Mouse (Mus musculus): ENCODE measurements at regions not wholly inside any gene's neighbourhood (a gene's known extent, or its start where the extent isn't known, plus 50 kb on each side); places are given as distances from the start of the nearest gene placed in this dataset.

- H3K27me3 ChIP-seq, result no peaks in the 10 kb centered on the region
- ATAC-seq (ENCODE audit: insufficient number of reproducible peaks, insufficient read depth, low FRiP score, low TSS enrichment, low read depth), result no peak
- 72% methylated on average over 2 of the region's 2 CpGs for WGBS
Measured at GRCm38 (mm10) chr11:38123789-38124330, 888.1 kb upstream of the Tenm2 start.

DNA sequence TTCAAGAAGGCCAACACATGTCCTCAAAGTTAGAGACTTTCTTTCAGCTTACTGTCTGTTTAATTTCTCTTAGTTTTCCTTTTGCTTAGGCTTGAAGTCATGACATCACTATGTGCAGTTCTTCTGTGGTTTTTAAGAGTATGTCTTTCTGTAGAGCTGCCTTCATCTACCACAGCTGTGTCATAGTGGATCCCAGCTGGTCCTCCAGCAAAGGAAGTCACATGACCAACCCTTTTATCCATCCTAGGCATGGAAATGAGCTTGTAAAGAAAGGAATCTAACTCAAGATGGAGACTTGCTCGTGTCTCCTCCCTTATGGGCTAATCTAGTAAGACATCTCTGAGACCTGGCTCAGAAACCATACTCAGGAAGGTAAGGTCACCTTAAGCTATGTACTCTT is 886.7 kb upstream of the Tenm2 start:
- Histone ChIP-seq H3K9ac (replicated peaks) (no peak overlapping the region), H3K4me3 (replicated peaks) (no peak overlapping the region), H3K4me2 (no peak overlapping the region), H3K36me3 (no peaks in the 10 kb centered on the region), H3K27ac (no peak overlapping the region), H3K27me3 (no peaks in the 10 kb centered on the region), H3K9me3 (no peaks in the 10 kb centered on the region), H3K4me1 (replicated peaks) (no peaks in the 10 kb centered on the region)
- WGBS, result 67% methylated on average over 1 of the region's 1 CpGs
- no peak for ATAC-seq (ENCODE audit: insufficient number of reproducible peaks, insufficient read depth, low FRiP score, low TSS enrichment, low read depth)

More at GRCm38 (mm10) chr11:38123789-38124330, 888.1 kb upstream of the Tenm2 start:
- Histone ChIP-seq H3K4me2 (no peak overlapping the region), H3K9ac (replicated peaks) (no peak overlapping the region), H3K9me3 (no peaks in the 10 kb centered on the region), H3K27ac (no peak overlapping the region), H3K4me1 (replicated peaks) (no peaks in the 10 kb centered on the region), H3K4me3 (replicated peaks) (no peak overlapping the region), H3K36me3 (no peaks in the 10 kb centered on the region)

GRCm38 (mm10) chr11:38121051-38121616 is 885.4 kb upstream of the Tenm2 start:
- H3K36me3 ChIP-seq, result no peaks in the 10 kb centered on the region
- no peaks in the 10 kb centered on the region for H3K4me1 ChIP-seq (replicated peaks)
- WGBS, result 31% methylated on average over 8 of the region's 8 CpGs
- no peak overlapping the region for H3K4me3 ChIP-seq (replicated peaks)
- no peak overlapping the region for H3K4me2 ChIP-seq
- no peak for ATAC-seq (ENCODE audit: insufficient number of reproducible peaks, insufficient read depth, low FRiP score, low TSS enrichment, low read depth)
- H3K9ac ChIP-seq (replicated peaks), result no peak overlapping the region
- no peak overlapping the region for H3K27ac ChIP-seq
- no peaks in the 10 kb centered on the region for H3K9me3 ChIP-seq
- no peaks in the 10 kb centered on the region for H3K27me3 ChIP-seq

DNA sequence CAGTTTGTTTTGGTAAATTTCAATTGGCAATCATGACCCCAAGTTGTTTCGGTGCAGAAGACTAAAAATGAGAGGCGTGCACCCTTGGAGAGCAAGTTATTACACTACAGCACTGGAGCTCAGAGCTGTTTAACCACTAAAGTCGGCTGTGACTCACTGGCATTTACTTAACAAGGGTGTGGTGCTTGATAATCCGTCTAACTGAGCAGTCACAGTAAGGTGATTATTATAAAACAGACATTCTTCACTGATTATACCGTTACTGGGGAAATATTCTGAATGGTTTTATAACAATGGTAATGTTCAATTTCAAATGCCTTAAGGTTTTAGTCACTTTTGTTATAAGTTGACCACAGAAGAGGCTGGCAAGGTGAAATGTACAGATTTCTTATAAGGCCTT is 882.0 kb upstream of the Tenm2 start:
- no peak for ATAC-seq (ENCODE audit: insufficient number of reproducible peaks, insufficient read depth, low FRiP score, low TSS enrichment, low read depth)
- WGBS, result 74% methylated on average over 5 of the region's 5 CpGs
- Histone ChIP-seq H3K27ac (no peak overlapping the region), H3K27me3 (no peaks in the 10 kb centered on the region), H3K36me3 (no peaks in the 10 kb centered on the region), H3K9ac (replicated peaks) (no peak overlapping the region), H3K4me2 (no peak overlapping the region), H3K9me3 (no peaks in the 10 kb centered on the region), H3K4me3 (replicated peaks) (no peak overlapping the region), H3K4me1 (replicated peaks) (no peaks in the 10 kb centered on the region)

DNA sequence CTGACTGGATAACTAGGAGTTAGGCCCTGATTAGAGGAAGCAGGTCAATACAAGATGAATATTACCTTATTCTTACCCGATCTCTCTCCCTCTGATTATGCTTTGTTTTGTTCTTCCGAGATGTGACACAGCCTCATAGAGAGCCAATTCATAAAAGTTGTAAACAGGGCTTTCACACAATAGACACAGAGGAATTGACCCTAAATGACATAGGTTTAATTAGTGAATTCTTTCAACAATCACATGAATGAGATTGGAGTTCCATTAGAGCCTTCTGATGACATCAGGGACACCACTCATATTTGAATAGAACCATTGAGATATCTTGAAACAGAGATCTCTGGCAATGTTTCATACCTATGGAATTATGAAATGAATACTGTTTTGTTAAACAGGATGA is 856.4 kb upstream of the Tenm2 start:
- Histone ChIP-seq H3K4me3 (replicated peaks) (no peak overlapping the region), H3K27ac (no peak overlapping the region), H3K4me1 (replicated peaks) (no peaks in the 10 kb centered on the region), H3K9ac (replicated peaks) (no peak overlapping the region), H3K27me3 (no peaks in the 10 kb centered on the region), H3K9me3 (no peaks in the 10 kb centered on the region), H3K36me3 (no peaks in the 10 kb centered on the region), H3K4me2 (no peak overlapping the region)
- WGBS, result 87% methylated on average over 2 of the region's 2 CpGs
- no peak for ATAC-seq (ENCODE audit: insufficient number of reproducible peaks, insufficient read depth, low FRiP score, low TSS enrichment, low read depth)

- WGBS, result 85% methylated on average over 11 of the region's 11 CpGs
- H3K4me1 ChIP-seq (replicated peaks), result no peaks in the 10 kb centered on the region
- H3K27me3 ChIP-seq, result no peaks in the 10 kb centered on the region
- no peak overlapping the region for H3K4me2 ChIP-seq
- no peak overlapping the region for H3K4me3 ChIP-seq (replicated peaks)
- no peak for ATAC-seq (ENCODE audit: insufficient number of reproducible peaks, insufficient read depth, low FRiP score, low TSS enrichment, low read depth)
- no peaks in the 10 kb centered on the region for H3K9me3 ChIP-seq
- H3K27ac ChIP-seq, result no peak overlapping the region
- H3K36me3 ChIP-seq, result no peaks in the 10 kb centered on the region
- no peak overlapping the region for H3K9ac ChIP-seq (replicated peaks)
Measured at GRCm38 (mm10) chr11:38075171-38075732, 839.5 kb upstream of the Tenm2 start.

- no peak overlapping the region for H3K4me3 ChIP-seq (replicated peaks)
- no peaks in the 10 kb centered on the region for H3K9me3 ChIP-seq
- H3K4me1 ChIP-seq (replicated peaks), result no peaks in the 10 kb centered on the region
- no peak overlapping the region for H3K27ac ChIP-seq
- H3K9ac ChIP-seq (replicated peaks), result no peak overlapping the region
- H3K36me3 ChIP-seq, result no peaks in the 10 kb centered on the region
- no peak for ATAC-seq (ENCODE audit: insufficient number of reproducible peaks, insufficient read depth, low FRiP score, low TSS enrichment, low read depth)
- WGBS, result 78% methylated on average over 4 of the region's 4 CpGs
- no peaks in the 10 kb centered on the region for H3K27me3 ChIP-seq
- H3K4me2 ChIP-seq, result no peak overlapping the region
Measured at GRCm38 (mm10) chr11:38069635-38070034, 833.9 kb upstream of the Tenm2 start.

GRCm38 (mm10) chr11:38067682-38068081 is 831.9 kb upstream of the Tenm2 start:
- no peak for ATAC-seq (ENCODE audit: insufficient number of reproducible peaks, insufficient read depth, low FRiP score, low TSS enrichment, low read depth)
- Histone ChIP-seq H3K27me3 (no peaks in the 10 kb centered on the region), H3K4me2 (no peak overlapping the region), H3K9ac (replicated peaks) (no peak overlapping the region), H3K9me3 (no peaks in the 10 kb centered on the region), H3K4me1 (replicated peaks) (no peaks in the 10 kb centered on the region), H3K36me3 (no peaks in the 10 kb centered on the region), H3K27ac (no peak overlapping the region), H3K4me3 (replicated peaks) (no peak overlapping the region)
- 77% methylated on average over 1 of the region's 1 CpGs for WGBS

GRCm38 (mm10) chr11:38066091-38066490 is 830.3 kb upstream of the Tenm2 start:
- Histone ChIP-seq H3K9ac (replicated peaks) (no peak overlapping the region), H3K9me3 (no peaks in the 10 kb centered on the region), H3K4me2 (no peak overlapping the region), H3K36me3 (no peaks in the 10 kb centered on the region), H3K27me3 (no peaks in the 10 kb centered on the region), H3K4me1 (replicated peaks) (no peaks in the 10 kb centered on the region), H3K4me3 (replicated peaks) (no peak overlapping the region), H3K27ac (no peak overlapping the region)
- ATAC-seq (ENCODE audit: insufficient number of reproducible peaks, insufficient read depth, low FRiP score, low TSS enrichment, low read depth), result no peak
- 92% methylated on average over 5 of the region's 5 CpGs for WGBS

GRCm38 (mm10) chr11:38060105-38060504 is 824.3 kb upstream of the Tenm2 start:
- ATAC-seq (ENCODE audit: insufficient number of reproducible peaks, insufficient read depth, low FRiP score, low TSS enrichment, low read depth), result no peak
- Histone ChIP-seq H3K36me3 (no peaks in the 10 kb centered on the region), H3K9me3 (no peaks in the 10 kb centered on the region), H3K4me1 (replicated peaks) (no peaks in the 10 kb centered on the region), H3K4me2 (no peak overlapping the region), H3K27me3 (no peaks in the 10 kb centered on the region), H3K27ac (no peak overlapping the region), H3K9ac (replicated peaks) (no peak overlapping the region), H3K4me3 (replicated peaks) (no peak overlapping the region)
- WGBS, result 66% methylated on average over 2 of the region's 2 CpGs

DNA sequence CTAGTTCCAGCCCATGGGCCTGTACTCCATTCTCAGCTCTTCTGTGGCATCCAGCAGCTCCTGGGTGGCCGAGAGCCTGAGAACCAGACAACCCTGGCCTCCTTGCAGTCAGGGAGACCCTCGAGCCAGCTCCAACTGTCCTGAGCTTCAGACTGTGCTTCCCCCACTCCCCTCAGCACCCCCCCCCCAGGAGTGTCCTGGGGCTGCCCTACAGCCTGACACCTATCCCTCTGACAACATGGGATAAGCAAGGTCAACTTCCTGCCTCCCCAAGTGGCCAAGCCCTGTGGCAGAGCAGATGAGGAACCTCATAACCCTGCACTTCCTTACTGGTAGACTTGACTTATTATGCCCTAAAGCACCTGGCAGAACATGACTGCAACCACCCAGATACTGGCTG is 823.1 kb upstream of the Tenm2 start:
- Histone ChIP-seq H3K27ac (no peak overlapping the region), H3K4me1 (replicated peaks) (no peaks in the 10 kb centered on the region), H3K4me3 (replicated peaks) (no peak overlapping the region), H3K27me3 (no peaks in the 10 kb centered on the region), H3K9me3 (no peaks in the 10 kb centered on the region), H3K4me2 (no peak overlapping the region), H3K36me3 (no peaks in the 10 kb centered on the region), H3K9ac (replicated peaks) (no peak overlapping the region)
- no peak for ATAC-seq (ENCODE audit: insufficient number of reproducible peaks, insufficient read depth, low FRiP score, low TSS enrichment, low read depth)
- 78% methylated on average over 2 of the region's 2 CpGs for WGBS

DNA sequence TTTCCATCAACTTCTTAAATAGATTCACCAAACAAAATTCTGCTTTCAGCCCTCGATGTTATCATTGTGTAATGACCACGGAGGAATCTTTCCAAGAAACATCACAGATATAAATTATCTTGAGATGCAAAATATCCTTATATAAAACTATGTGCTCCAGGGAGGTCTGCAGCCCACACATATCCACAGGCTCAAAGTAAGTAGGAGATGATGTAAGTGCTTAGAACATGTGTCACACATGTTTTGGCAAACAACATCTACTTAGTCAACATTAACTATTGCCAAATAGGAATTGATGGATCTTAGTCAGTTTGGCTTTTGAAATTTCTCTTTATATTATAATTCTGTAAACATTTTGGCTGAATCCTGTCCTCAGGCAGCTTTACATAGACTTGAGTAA is 800.8 kb upstream of the Tenm2 start:
- Histone ChIP-seq H3K4me3 (replicated peaks) (no peak overlapping the region), H3K27ac (no peak overlapping the region), H3K36me3 (no peaks in the 10 kb centered on the region), H3K9me3 (no peaks in the 10 kb centered on the region), H3K9ac (replicated peaks) (no peak overlapping the region), H3K4me2 (no peak overlapping the region), H3K4me1 (replicated peaks) (no peaks in the 10 kb centered on the region), H3K27me3 (no peaks in the 10 kb centered on the region)
- no peak for ATAC-seq (ENCODE audit: insufficient number of reproducible peaks, insufficient read depth, low FRiP score, low TSS enrichment, low read depth)
- 80% methylated on average over 2 of the region's 2 CpGs for WGBS

All from limb, embryonic 12.5 days (tissue).